Mouse (Mus musculus) liver, embryonic 16.5 days (tissue): ENCODE results near the gene Traf3ip3. TPM values are rescaled to one million over a fixed set of nuclear protein-coding genes. Genes with fewer than 3 reads are reported as not detected.

ENCODE experiments used
- ATAC-seq: fragments of 200-750 bp; cut with Nextera tagmentation; 2 replicates; pipeline ENCODE4 v1.8.0; 2017; ENCODE audit warnings: low read depth, mild to moderate bottlenecking, moderate number of reproducible peaks, moderate library complexity
- H3K27ac ChIP-seq: fragments of 300-500 bp; sonication (generic); 2 replicates; pipeline ENCODE4 v1.5.1; 2014; ENCODE audit warnings: mild to moderate bottlenecking, low read length
- H3K27me3 ChIP-seq: fragments of 300-500 bp; sonication (generic); 2 replicates; pipeline ENCODE4 v1.6.1; 2014; ENCODE audit warnings: low read depth, low read length, mixed read lengths; ENCODE audit not compliant: control insufficient read depth, insufficient read depth
- H3K36me3 ChIP-seq: fragments of 300-500 bp; sonication (generic); 2 replicates; pipeline ENCODE4 v1.6.1; 2014; ENCODE audit warnings: mild to moderate bottlenecking; ENCODE audit not compliant: control insufficient read depth, insufficient read depth
- H3K4me1 ChIP-seq: fragments of 300-500 bp; sonication (generic); 2 replicates; pipeline ENCODE4 v1.6.1; 2014; ENCODE audit warnings: low read depth, low read length, mixed read lengths; ENCODE audit not compliant: control insufficient read depth
- H3K4me2 ChIP-seq: fragments of 300-500 bp; sonication (generic); 2 replicates; pipeline ENCODE4 v1.6.1; 2014; ENCODE audit warnings: low read depth, low read length, mixed read lengths
- H3K4me3 ChIP-seq: fragments of 300-500 bp; sonication (generic); 2 replicates; pipeline ENCODE4 v1.5.1; 2014; ENCODE audit warnings: low read depth, mild to moderate bottlenecking, low read length
- H3K9ac ChIP-seq: fragments of 300-500 bp; sonication (generic); 2 replicates; pipeline ENCODE4 v1.6.1; 2014; ENCODE audit warnings: low read depth, low read length
- H3K9me3 ChIP-seq: fragments of 300-500 bp; sonication (generic); replicated peaks from 2 replicates; pipeline ENCODE4 v1.6.1; 2016; ENCODE audit warnings: low read length; ENCODE audit not compliant: control insufficient read depth
- WGBS: fragments of 180-500 bp; shearing (Covaris S2); extraction: QIAGEN DNeasy Blood & Tissue Kit; methylation state at CpG from one replicate; pipeline ENCODE4 v1.1.7; 2014; ENCODE audit not compliant: insufficient replicate concordance; 5-methylcytosine and 5-hydroxymethylcytosine counted together
- polyA plus RNA-seq: library from polyadenylated mRNA; unstranded; fragments of >200 nt; fragmentation: Nextera tagmentation; extraction: Ambion mirVana; gene quantifications from 2 replicates; pipeline ENCODE4 v1.2.1, GENCODE M21; 2015

Gene Traf3ip3
- polyA plus RNA-seq, 1 experiment from 2014 or later, result 9.4 TPM

DNA sequence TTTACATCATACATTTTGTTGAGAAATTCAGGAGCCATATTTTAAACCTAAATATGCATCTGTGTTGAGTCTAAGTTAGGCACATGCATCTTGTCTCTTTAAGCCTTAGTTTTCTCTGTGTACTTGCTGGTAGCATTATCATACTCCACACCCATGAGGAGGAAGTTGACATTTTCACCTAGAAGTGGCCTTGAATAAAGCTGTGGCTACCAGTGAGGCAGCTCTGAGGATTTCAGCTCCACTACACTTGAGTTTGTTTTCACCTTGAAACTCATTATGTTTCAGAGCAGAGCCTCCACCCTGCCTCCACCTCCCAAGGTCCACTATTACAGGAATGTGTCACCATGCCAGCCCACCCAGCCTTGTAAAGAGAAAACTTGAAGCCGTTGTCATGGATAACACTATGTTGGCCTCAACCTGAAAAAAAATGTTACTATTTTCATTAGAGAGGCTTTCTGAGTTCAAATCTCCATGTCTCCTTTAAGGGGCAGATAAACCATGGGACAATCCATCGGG lies 32.7 kb upstream of the Traf3ip3 start:
- no peak for ATAC-seq
- no peak overlapping the region for H3K9ac ChIP-seq
- 66% methylated on average over 2 of the region's 2 CpGs for WGBS
- no peaks in the 10 kb centered on the region; the same call in 1 of the 2 replicates for H3K4me1 ChIP-seq
- no peak overlapping the region for H3K27ac ChIP-seq
- H3K4me2 ChIP-seq, result no peak overlapping the region
- H3K36me3 ChIP-seq, result no peaks in the 10 kb centered on the region
- no peak overlapping the region for H3K4me3 ChIP-seq
- H3K9me3 ChIP-seq, result no peaks in the 10 kb centered on the region
- H3K27me3 ChIP-seq, result no peaks in the 10 kb centered on the region

DNA sequence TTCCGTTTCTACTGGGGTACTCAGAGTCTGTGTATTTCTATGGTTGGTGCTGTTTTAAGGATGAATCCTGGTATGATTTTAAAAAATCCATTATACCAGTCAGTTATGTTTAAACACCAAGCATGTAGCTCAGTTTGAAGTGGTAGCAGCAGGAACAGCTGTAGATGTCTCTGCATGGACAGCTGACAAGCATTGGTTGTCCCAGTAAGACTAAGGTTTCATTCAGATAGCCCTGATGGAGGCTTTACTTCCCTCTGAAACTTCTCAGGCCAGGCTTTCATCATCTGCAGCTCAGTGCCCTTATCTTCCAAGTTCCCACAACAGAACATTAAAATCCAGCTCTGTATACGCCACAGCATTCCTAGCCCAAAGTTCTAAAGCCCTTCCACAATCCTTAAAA lies 31.2 kb upstream of the Traf3ip3 start:
- Histone ChIP-seq H3K27me3 (no peaks in the 10 kb centered on the region), H3K9me3 (no peaks in the 10 kb centered on the region), H3K9ac (no peak overlapping the region), H3K27ac (no peak overlapping the region), H3K4me2 (no peak overlapping the region), H3K36me3 (no peaks in the 10 kb centered on the region), H3K4me1 (no peaks in the 10 kb centered on the region; the same call in 1 of the 2 replicates), H3K4me3 (no peak overlapping the region)
- 48% methylated on average over 2 of the region's 2 CpGs for WGBS
- no peak for ATAC-seq

DNA sequence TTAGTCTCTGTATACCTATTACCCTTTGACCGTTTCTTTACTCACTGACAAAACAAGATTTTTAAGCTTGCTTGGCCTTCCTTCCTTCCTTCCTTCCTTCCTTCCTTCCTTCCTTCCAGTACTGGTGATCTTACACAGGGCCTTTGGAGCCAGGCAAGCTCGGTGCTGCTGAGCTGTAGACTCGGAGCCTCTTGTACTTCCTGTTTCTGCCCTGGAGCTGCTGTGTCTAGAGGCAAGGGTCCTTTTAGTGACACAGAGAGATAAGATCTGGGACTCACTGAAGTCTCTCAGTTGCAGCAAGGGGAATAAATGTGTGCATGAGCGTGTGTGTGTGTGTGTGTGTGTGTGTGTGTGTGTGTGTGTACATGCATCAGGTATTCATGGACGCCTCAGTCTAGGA lies 29.4 kb upstream of the Traf3ip3 start:
- H3K9ac ChIP-seq, result no peak overlapping the region
- H3K4me3 ChIP-seq, result no peak overlapping the region
- H3K36me3 ChIP-seq, result no peaks in the 10 kb centered on the region
- no peak overlapping the region for H3K4me2 ChIP-seq
- no peak overlapping the region for H3K27ac ChIP-seq
- H3K9me3 ChIP-seq, result no peaks in the 10 kb centered on the region
- ATAC-seq, result peak; percentile 41; the same call in 1 of the 2 replicates
- H3K4me1 ChIP-seq, result no peaks in the 10 kb centered on the region; the same call in 1 of the 2 replicates
- 27% methylated on average over 5 of the region's 5 CpGs for WGBS
- H3K27me3 ChIP-seq, result no peaks in the 10 kb centered on the region

DNA sequence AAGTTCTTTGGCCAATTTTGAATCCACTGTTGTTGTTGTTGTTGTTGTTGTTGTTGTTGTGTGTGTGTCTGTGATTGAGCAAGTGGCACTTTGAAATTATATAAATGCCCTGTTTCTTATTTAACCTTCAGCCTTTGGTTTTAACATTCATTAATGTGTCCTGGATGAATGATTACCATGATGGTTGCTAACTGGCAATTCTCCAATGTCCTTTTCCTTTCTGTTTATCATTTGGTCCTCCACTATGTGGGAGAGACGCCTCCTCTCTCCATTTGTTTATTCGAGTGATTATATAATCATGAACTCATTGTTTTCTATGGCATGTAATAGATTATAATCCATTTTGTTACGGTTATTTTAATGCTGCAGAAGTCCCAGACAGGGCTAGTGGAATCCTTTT lies 29.0 kb upstream of the Traf3ip3 start:
- Histone ChIP-seq H3K4me3 (no peak overlapping the region), H3K36me3 (no peaks in the 10 kb centered on the region), H3K27ac (no peak overlapping the region), H3K4me1 (no peaks in the 10 kb centered on the region; the same call in 1 of the 2 replicates), H3K4me2 (no peak overlapping the region), H3K9me3 (no peaks in the 10 kb centered on the region), H3K9ac (no peak overlapping the region), H3K27me3 (no peaks in the 10 kb centered on the region)
- WGBS, result 52% methylated on average over 3 of the region's 3 CpGs
- no peak; the same call in 1 of the 2 replicates for ATAC-seq

DNA sequence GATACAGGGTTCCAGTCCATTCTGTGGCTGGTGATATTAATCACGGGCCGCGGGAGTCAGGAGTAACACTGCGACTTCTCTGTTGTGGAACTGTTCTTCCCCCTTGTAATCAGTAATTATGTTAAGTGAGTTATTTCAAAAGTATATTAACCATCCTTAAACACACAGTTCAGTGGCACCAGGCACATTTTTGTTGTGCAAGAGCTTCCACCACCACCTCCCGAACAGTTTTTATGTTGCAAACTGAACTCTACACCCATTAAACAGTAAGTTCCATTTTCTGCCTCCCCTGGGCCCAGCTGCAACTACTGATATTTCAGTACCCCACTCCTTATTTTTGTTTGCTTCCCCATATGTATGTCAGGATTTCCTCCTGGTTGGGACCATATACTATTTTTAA lies 28.1 kb upstream of the Traf3ip3 start:
- 67% methylated on average over 5 of the region's 5 CpGs for WGBS
- no peaks in the 10 kb centered on the region for H3K36me3 ChIP-seq

DNA sequence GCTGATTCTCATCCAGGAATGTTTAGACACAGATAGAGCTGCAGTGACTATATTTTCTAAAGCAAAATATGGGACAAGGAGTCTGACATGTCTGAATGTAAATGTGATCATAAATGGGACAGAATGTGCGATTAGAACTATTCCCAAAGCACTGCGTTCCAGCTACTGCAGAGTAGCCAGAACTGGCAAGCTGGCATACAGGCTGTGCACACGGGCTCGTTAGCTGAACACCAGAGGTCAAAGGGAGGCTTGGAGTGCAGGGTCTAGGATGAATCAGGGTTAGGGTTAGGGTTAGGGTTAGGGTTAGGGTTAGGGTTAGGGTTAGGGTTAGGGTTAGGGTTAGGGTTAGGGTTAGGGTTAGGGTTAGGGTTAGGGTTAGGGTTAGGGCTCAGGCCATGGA lies 26.0 kb upstream of the Traf3ip3 start:
- Histone ChIP-seq H3K9me3 (no peaks in the 10 kb centered on the region), H3K4me3 (no peak overlapping the region), H3K36me3 (no peaks in the 10 kb centered on the region), H3K27me3 (no peaks in the 10 kb centered on the region), H3K4me1 (no peaks in the 10 kb centered on the region; the same call in 1 of the 2 replicates), H3K4me2 (no peak overlapping the region), H3K27ac (no peak overlapping the region), H3K9ac (no peak overlapping the region)
- whole genome bisulfite sequencing, result 76% methylated on average over 4 of the region's 4 CpGs
- no peak for ATAC-seq

More for the DNA sequence above, 28.1 kb upstream of the Traf3ip3 start:
- peak; percentile 45; the same call in 1 of the 2 replicates for ATAC-seq
- Histone ChIP-seq H3K4me3 (no peak overlapping the region), H3K4me2 (no peak overlapping the region), H3K9ac (no peak overlapping the region), H3K27ac (no peak overlapping the region), H3K9me3 (no peaks in the 10 kb centered on the region), H3K27me3 (no peaks in the 10 kb centered on the region), H3K4me1 (no peaks in the 10 kb centered on the region; the same call in 1 of the 2 replicates)

DNA sequence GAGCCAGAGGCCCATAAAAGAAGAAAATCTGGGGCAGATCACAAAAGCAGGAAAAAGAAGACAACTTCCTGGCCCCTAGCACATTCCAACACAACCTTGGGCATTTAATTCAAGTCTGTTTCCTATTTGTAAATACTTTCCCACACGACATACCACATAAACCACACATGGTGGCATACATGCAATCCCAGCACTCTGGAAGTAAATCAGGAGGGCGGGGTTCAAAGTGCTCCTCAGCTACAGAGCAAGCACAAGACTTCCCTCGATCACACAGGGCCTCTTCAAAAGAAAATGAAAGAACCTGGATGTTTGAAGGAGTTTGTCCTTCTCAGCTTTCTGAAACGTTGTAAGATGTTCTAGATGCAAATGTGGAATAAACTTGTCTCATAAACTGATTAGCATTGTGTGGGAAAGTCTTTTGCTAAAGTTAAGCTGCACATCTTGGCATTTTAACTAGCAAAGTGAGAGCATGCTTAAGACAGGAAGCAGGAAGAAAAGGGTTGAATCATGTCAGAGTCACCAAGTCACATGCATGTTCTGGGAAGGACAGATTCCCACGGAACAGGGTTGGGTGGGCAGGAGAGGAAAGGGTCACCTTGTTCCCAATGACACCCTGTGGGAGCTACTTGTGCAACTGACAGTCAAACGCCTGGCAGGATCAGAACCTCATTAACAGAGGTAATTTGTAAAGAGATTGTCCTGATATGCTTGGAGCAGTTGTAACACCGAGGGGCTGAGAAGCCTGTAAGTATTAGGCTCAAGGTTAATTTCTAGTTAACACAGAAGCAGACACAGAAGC lies 25.4 kb upstream of the Traf3ip3 start:
- ATAC-seq, result no peak
- H3K4me3 ChIP-seq, result no peak overlapping the region
- H3K9ac ChIP-seq, result no peak overlapping the region
- WGBS, result 25% methylated on average over 7 of the region's 7 CpGs
- no peaks in the 10 kb centered on the region for H3K36me3 ChIP-seq
- H3K27ac ChIP-seq, result no peak overlapping the region
- H3K4me1 ChIP-seq, result no peaks in the 10 kb centered on the region; the same call in 1 of the 2 replicates
- H3K9me3 ChIP-seq, result no peaks in the 10 kb centered on the region
- H3K27me3 ChIP-seq, result no peaks in the 10 kb centered on the region
- H3K4me2 ChIP-seq, result no peak overlapping the region

DNA sequence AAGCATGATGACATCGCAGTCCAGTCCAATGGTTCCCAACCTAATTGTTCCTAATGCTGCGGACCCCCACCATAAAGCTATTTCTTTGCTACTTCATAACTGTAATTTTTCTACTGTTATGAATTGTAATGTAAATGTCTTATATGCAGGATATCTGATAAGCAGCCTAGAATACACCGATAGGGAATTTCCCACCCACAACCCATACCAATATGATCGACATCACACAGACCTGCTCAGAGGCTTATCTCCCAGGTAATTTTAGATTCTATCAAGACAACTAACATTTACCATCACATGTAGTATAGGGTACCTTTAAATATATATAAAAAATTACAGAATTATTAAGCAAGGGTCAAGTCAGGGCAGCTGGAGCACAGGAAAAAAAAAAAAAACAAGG lies 24.6 kb upstream of the Traf3ip3 start:
- H3K27me3 ChIP-seq, result no peaks in the 10 kb centered on the region
- no peak overlapping the region for H3K4me3 ChIP-seq
- H3K9ac ChIP-seq, result no peak overlapping the region
- 76% methylated on average over 4 of the region's 4 CpGs for WGBS
- no peak overlapping the region for H3K4me2 ChIP-seq
- no peaks in the 10 kb centered on the region for H3K36me3 ChIP-seq
- ATAC-seq, result no peak
- H3K9me3 ChIP-seq, result no peaks in the 10 kb centered on the region
- H3K4me1 ChIP-seq, result no peaks in the 10 kb centered on the region; the same call in 1 of the 2 replicates
- no peak overlapping the region for H3K27ac ChIP-seq

DNA sequence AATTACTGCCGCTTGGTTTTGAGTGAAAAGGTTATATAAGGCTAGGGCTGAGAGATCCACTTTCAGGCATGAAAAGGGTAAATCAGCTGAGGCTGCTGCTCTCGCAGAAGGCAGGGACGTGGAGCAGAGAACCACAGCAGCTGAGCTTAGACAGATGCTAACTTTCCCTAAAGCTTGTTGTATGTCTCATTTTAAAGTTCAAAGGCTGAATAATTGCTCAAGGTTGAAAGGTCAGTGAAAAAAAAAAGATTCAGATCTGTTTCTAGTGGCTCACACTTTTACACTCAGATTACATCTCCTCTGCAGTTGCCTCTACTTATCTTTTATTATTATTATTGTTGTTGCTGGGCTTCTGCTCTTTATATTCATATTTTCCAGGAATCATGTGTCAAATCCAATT lies 24.0 kb upstream of the Traf3ip3 start:
- Histone ChIP-seq H3K36me3 (no peaks in the 10 kb centered on the region), H3K9ac (no peak overlapping the region), H3K4me2 (no peak overlapping the region), H3K27ac (no peak overlapping the region), H3K27me3 (no peaks in the 10 kb centered on the region), H3K9me3 (no peaks in the 10 kb centered on the region), H3K4me1 (no peaks in the 10 kb centered on the region), H3K4me3 (no peak overlapping the region)
- no peak for ATAC-seq
- 60% methylated on average over 3 of the region's 3 CpGs for WGBS
